Mouse (Mus musculus): ENCODE measurements at regions not wholly inside any gene's neighbourhood (a gene's known extent, or its start where the extent isn't known, plus 50 kb on each side); places are given as distances from the start of the nearest gene placed in this dataset.

DNA sequence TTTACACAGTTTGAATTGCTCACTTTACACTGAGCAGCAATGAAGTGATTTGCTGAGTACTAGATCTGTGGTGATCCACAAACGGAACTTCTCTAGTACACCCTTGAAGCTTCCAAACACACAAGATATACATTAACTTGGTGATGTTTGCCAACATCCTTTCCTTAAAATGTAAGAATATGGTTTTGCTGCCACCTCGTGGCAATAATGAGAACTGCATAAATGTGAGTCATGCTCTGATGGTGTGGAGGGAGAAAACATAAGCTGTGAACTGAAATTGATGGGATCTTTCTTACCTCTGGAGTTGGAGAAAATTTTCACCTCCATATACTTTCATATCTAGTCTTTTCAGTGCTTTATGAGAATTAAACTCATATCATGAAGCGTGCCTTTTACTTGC, 51.6 kb downstream of the Bex3 start:
- WGBS: 12% methylated on average over 3 of the region's 3 CpGs
- H3K27ac ChIP-seq: no peak overlapping the region
- no peaks in the 10 kb centered on the region for H3K9me3 ChIP-seq (replicated peaks; ENCODE audit: low read length)
- DNase-seq (ENCODE audit: low spot score) (peak; percentile 47), ATAC-seq (replicated peaks; ENCODE audit: low FRiP score, low read depth) (no peak)
- no peaks in the 10 kb centered on the region for H3K4me1 ChIP-seq (replicated peaks; ENCODE audit: insufficient read depth, low read length)
- H3K4me3 ChIP-seq (replicated peaks; ENCODE audit: low read depth, low read length): no peak overlapping the region
- no peaks in the 10 kb centered on the region for H3K27me3 ChIP-seq (ENCODE audit: insufficient read depth, low read length)
- no peaks in the 10 kb centered on the region for H3K36me3 ChIP-seq (ENCODE audit: insufficient read depth, low read length)
- H3K9ac ChIP-seq (ENCODE audit: low read depth, low read length): no peak overlapping the region
- TF ChIP-seq CTCF (IDR thresholded peaks at IDR 0.05; ENCODE audit: low read depth): peak; percentile 87
- no peak overlapping the region for H3K4me2 ChIP-seq (ENCODE audit: low read length)

DNA sequence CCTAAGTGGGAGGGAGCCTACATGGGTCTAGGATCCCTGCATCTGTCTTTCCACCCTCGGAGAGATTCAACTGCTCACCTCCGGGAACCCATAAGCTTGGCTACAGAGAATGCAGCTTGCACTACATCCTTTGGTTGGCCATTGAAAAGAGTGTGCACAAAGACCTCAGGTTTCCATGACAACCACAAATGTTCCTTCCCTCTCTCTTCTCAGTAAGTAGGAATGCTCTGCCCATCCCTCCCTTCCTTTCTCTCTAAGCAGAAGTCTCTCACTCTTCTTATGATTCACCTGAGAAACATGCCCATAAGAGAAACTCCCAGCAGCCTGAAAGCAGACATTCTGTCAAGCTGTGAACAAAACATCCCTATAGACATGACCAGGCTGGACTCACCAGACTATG, 95.8 kb downstream of the Bex3 start:
- ATAC-seq (replicated peaks; ENCODE audit: low FRiP score, low read depth): no peak
- WGBS: 69% methylated on average over 2 of the region's 2 CpGs
- no peak overlapping the region for H3K4me3 ChIP-seq (replicated peaks; ENCODE audit: low read depth, low read length)

More for the DNA sequence above, 95.8 kb downstream of the Bex3 start:
- Histone ChIP-seq H3K4me2 (ENCODE audit: low read length) (no peak overlapping the region), H3K9me3 (replicated peaks; ENCODE audit: low read length) (no peaks in the 10 kb centered on the region), H3K4me1 (replicated peaks; ENCODE audit: insufficient read depth, low read length) (no peaks in the 10 kb centered on the region), H3K36me3 (ENCODE audit: insufficient read depth, low read length) (no peaks in the 10 kb centered on the region), H3K27ac (no peak overlapping the region), H3K27me3 (ENCODE audit: insufficient read depth, low read length) (no peaks in the 10 kb centered on the region), H3K9ac (ENCODE audit: low read depth, low read length) (no peak overlapping the region)
- TF ChIP-seq CTCF (IDR thresholded peaks at IDR 0.05; ENCODE audit: low read depth): no peak
- no peak for DNase-seq (ENCODE audit: low spot score)
